Mouse (Mus musculus): ENCODE measurements around the gene Hspa1b.

Gene Hspa1b

DNA sequence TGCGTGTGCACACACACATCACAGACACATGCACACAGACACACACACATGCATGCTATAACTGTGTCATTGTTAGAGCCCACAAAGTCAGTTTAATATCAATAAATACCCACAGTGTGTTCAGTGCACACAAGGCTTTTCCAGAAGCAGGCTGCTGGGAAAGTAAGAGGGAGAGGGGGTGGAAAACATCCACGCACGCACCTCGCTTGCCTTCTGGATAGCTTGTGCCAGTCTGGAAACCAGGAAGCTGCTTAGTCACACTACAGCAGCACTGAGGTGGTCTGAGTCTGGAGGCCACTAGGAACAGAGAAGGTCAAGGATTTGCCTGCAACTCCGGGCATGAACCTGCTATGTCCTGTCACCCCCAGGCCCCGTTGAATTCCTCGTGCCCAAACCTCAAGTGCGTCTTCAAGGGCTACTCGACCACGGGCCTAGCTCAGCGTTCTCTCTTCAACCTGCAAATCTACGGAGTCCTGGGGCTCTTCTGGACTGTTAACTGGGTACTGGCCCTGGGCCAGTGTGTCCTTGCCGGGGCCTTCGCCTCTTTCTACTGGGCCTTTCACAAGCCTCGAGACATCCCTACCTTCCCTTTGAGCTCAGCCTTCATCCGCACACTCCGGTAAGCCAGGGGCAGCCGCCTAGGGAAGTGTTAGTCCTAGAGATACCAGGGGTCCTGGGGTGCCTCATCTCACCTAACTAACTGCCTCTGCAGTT is 31.6 kb downstream of the Hspa1b start:
- DNase-seq = no peak

DNA sequence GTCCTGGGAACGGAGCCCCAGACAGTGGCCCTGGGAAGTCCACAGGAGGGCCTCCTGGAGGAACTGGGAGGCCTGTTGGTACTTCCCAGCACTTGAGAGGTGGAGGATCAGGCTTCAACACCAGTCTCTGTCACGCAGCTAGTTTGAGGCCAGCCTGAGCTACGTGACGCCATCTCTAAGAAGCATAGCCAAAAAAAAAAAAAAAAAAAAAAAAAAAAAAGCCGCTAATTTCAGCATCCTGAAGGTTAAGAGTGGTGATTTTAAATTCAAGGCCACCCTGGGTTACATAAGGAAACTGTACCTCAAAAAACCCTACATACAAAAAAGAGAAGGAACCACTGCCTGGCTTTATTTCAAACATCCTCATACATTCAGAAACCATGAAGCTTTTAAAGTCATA is 34.8 kb downstream of the Hspa1b start:
- DNase-seq = no peak

DNA sequence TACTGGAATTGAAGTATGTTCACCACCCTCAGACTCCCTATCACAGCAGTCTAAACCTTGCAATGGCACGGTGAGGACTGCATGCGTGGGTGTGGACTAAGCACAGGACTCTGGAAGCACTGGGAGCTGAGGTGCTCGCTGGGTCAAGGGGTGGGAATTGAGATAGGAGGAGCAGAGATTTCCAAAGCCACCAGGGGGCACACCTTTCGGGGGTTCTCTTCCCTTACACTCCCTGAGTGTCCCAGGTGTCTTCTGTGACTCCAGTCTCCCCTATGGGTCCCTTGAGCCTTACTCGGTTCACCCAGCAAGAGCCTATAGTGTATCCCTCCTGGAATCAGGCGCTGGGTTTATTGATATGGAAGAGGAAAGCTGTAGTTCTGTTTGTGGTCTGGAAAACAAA is 36.1 kb downstream of the Hspa1b start:
- no peak for DNase-seq

DNA sequence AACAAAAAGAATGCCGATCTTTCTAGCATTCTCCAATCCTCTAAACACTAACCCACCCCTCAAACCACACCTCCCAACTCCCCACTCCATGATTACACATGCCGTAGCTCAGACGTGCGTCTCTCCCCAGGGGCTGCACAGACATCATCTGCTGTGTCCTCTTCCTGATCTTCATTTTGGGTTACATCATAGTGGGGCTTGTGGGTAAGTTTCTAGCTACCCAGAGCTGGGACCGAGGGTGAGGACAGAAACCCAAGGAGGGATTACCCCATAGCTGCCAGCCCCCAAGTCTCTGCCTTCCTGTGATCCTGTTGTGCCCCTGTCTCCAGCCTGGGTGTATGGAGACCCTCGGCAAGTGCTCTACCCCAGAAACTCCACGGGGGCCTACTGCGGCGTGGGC is 41.9 kb downstream of the Hspa1b start:
- no peak for DNase-seq

DNA sequence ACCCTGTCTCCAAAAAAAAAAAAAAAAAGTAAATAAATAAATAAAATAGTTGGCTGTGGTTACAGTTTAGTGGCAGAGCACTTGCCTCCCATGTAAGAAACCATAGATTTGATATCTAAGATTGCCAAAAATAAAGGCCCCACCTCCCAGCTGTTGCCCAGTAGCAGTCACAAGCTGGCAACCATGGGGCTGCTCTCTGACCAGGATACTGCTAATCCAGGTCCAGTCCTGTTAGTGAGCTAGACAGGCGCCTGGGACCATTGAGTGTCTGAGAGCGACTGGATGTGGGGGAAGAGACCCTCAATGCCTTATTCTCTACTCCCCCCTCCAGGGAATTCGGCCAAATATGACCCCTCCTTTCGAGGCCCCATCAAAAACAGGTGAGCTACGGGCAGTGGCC is 42.7 kb downstream of the Hspa1b start:
- DNase-seq = no peak

DNA sequence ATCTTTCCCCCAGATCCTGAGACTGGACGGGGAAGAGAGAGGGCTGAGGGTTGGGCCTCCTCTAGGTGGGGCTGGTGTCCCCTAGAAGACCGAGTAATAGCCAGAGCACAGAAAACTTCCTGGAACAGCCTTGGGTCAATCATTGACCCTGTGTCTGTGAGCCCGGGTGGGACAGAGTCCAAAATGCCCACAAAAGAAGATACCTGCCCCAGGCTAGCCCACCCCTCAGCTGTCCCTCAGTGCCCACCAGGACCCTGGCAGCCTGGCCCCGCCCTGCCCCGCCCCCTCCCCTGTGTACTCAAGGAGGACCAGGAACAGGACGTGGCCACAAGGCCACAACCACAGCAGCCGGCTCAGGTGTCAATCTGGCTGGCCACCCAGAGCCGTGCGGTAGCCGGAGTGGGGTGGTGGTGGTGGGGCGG is 43.6 kb downstream of the Hspa1b start:
- peak; percentile 85 to 89 for DNase-seq

DNA sequence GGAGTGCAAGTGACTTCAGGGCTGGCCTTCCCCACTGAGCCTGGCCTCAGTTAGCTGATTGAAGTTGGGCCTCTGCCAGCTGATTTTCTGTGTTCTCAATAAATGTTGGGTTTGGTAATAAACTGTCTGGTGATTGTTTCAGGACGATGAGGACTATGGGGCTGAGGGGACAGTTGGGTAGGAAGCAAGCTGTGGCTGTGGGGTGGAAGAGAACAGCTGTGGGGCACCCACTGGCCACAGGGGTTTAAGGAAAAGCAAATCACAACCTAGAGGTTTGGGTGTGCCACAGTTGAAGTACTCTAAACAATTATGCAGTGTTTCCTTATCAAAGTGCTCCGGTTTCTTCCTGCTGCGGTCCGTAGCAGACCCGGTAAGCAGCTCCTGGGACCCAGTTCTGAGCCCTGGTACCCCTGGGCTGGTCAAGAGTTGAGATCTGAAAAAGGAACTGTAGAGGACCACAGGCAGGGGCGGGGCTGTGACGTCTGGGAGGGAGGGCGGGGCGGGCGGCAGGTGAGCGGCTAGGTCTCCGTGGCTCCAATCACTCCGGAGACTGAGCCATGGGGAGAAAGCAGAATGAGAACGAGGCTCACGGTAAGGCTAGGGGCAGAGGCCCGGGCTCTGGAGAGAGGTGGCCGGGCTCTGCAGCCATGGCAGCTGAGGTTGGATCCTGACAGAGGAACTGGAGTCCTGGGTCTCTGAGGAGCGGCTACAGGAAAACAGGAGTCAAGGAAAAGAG is 44.9 kb downstream of the Hspa1b start, which contains the start of gene Slc44a4:
TSS of gene Slc44a4 (plus strand) at position 537 of the 736 bp plus-strand sequence.
- peak in 1 of 2 experiments; percentile 59 for DNase-seq

DNA sequence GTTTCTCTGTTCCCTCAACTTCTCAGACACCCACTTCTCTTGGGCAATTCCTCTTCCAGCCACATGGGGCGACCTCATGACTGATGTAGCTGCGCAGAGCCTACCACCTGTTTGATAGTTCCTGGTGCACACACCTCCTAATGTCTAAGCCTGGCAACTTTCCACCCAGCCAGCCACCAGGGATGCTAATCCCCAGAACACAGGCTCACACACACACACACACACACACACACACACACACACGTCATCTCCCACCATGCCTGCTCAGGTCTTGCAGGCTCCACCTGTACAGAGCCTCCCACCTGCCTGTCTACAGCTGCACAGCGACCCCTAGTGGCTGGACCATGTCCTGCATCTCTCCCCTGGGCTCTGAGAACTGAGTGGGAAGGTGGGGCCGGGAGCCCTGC is 47.1 kb downstream of the Hspa1b start:
- DNase-seq = peak; percentile 70 to 90

DNA sequence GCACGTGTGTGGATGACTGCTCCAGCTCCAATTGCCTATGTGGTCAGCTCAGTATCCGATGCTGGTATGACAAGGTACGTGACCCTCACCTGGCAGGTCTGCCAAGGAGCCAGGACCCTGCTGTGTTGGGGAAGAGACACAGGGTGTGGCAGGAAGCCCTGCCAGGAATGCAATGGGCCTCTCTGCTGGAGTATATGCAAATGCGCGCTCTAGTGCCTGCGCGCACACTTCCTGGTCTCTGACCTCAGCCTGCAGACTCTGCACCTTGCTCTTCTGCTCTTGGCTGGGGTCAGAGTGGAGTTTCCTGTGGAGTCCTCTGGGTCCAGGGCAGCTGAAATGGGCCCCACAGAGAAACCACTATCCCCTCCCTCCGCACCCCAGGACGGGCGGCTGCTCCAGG is 48.1 kb downstream of the Hspa1b start:
- peak; percentile 66 to 73 for DNase-seq
